Mouse (Mus musculus) heart, adult 2 months (tissue): Measurements from ENCODE around the gene Atxn7l1. TPM values are rescaled to one million over a fixed set of nuclear protein-coding genes. Genes with fewer than 3 reads are reported as not detected.

Experiments used
- DNase-seq, 2 experiments: peaks; one replicate each; pipeline ENCODE4 v3.0.0; 2021
- H3K27ac ChIP-seq: fragments of 200-600 bp; 2 replicates; pipeline ENCODE4 v1.8.1; 2022
- H3K27me3 ChIP-seq: fragments of 200-500 bp; 2 replicates; pipeline ENCODE4 v1.6.1; 2012; ENCODE audit warnings: mild to moderate bottlenecking, low read length, inconsistent platforms, mixed read lengths; ENCODE audit not compliant: control insufficient read depth, insufficient read depth
- H3K36me3 ChIP-seq: fragments of 200-500 bp; 2 replicates; pipeline ENCODE4 v1.6.1; 2012; ENCODE audit warnings: low read length, inconsistent platforms; ENCODE audit not compliant: control insufficient read depth, insufficient read depth
- H3K4me1 ChIP-seq: fragments of 200-500 bp; 2 replicates; pipeline ENCODE4 v1.6.1; 2011; ENCODE audit warnings: low read length; ENCODE audit not compliant: control insufficient read depth, insufficient read depth
- H3K4me3 ChIP-seq: fragments of 200-600 bp; 2 replicates; pipeline ENCODE4 v1.8.1; 2022
- H3K79me2 ChIP-seq: fragments of 200-500 bp; replicated peaks from 2 replicates; pipeline ENCODE4 v1.6.1; 2012; ENCODE audit warnings: mild to moderate bottlenecking, inconsistent platforms, low read length, moderate library complexity, mixed read lengths; ENCODE audit not compliant: control insufficient read depth, insufficient read depth
- H3K9ac ChIP-seq: fragments of 200-500 bp; 2 replicates; pipeline ENCODE4 v1.6.1; 2012; ENCODE audit warnings: low read depth, mild to moderate bottlenecking, control low read depth, inconsistent platforms, low read length, mixed read lengths
- CTCF ChIP-seq: fragments of 200-600 bp; IDR thresholded peaks from 2 replicates; pipeline ENCODE4 v1.8.1; 2022; ENCODE audit warnings: antibody characterized with exemption, mild to moderate bottlenecking, moderate library complexity
- EP300 ChIP-seq: fragments of 200-500 bp; IDR thresholded peaks from 2 replicates; pipeline ENCODE4 v1.6.1; 2011; ENCODE audit warnings: low read depth, low read length, control low read depth; ENCODE audit not compliant: insufficient read depth
- POLR2A ChIP-seq: fragments of 200-500 bp; IDR thresholded peaks from 2 replicates; pipeline ENCODE4 v1.6.1; 2011; ENCODE audit warnings: mild to moderate bottlenecking, low read depth, low read length, control low read depth; ENCODE audit not compliant: insufficient read depth
- WGBS: fragments of 180-500 bp; shearing (Covaris S2); methylation state at CpG from one replicate; pipeline ENCODE4 v1.1.7; 2018; 5-methylcytosine and 5-hydroxymethylcytosine counted together
- intact Hi-C: fragments of 180-260 bp; cut with DNase I; formaldehyde crosslinking; loops from one replicate; pipeline ENCODE4 v1.15.1; 2025
- polyA plus RNA-seq: library from polyadenylated mRNA; depleted of rRNA; stranded (reverse); fragments of >200 nt; gene quantifications from 2 replicates; pipeline ENCODE4 v1.2.3, GENCODE M21; 2012
- total RNA-seq, 2 experiments: library from RNA; stranded (reverse); gene quantifications; 2 replicates each; pipeline ENCODE4 v1.2.3; 2021

The Atxn7l1 gene
- total and polyA plus RNA-seq, 3 experiments: 18.8 to 21.6 (median 19.0) TPM

DNA sequence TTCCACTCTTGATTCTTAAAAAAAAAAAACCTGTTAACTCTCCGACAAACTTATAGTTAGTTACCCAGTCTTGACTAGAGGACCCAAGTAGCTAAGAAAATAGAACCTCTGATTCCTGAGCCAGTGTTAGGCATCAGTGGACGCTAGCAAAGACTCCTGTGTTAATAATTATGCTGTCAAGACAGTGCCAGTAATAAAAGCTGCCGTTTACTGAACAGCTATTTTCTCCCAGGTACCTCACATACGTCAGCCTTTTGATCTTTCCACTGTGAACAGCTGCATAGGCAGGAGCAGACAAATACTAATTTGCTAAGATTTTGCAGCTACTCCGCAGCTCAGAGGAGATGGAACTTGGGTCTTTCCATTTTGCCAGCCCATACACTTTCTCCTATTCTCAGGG lies 20.1 kb downstream of the Atxn7l1 start:
- intact Hi-C loops: no loop called here
- WGBS: 89% methylated on average over 5 of the region's 5 CpGs
- Histone ChIP-seq H3K27me3 (no peaks in the 10 kb centered on the region), H3K27ac (no peak overlapping the region), H3K36me3 (no peaks in the 10 kb centered on the region), H3K79me2 (peaks cover 1% of the 10 kb centered on the region; the same call in 1 of the 2 replicates), H3K9ac (no peak overlapping the region), H3K4me1 (no peaks in the 10 kb centered on the region), H3K4me3 (no peak overlapping the region)
- DNase-seq: no peak
- TF ChIP-seq CTCF (no peak), POLR2A (no peak), EP300 (no peak)

DNA sequence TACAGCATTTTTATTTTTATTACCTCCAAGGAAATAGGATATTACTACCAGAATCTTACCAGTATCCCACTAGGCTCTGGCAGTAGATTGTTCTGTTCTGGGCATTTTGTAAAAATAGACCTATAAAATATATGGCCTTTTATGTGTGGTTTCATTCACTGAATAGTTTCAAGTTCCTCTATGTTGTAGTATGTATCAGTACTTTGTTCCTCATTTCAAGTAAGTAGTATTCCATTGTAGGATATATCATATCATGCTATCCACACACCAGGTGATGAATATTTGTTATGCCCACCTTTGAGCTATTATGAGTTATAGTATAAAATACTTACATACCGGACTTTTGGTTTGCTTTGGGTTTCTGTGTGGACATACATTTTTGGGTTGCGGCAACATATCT lies 21.0 kb downstream of the Atxn7l1 start:
- intact Hi-C loops: no loop called here

DNA sequence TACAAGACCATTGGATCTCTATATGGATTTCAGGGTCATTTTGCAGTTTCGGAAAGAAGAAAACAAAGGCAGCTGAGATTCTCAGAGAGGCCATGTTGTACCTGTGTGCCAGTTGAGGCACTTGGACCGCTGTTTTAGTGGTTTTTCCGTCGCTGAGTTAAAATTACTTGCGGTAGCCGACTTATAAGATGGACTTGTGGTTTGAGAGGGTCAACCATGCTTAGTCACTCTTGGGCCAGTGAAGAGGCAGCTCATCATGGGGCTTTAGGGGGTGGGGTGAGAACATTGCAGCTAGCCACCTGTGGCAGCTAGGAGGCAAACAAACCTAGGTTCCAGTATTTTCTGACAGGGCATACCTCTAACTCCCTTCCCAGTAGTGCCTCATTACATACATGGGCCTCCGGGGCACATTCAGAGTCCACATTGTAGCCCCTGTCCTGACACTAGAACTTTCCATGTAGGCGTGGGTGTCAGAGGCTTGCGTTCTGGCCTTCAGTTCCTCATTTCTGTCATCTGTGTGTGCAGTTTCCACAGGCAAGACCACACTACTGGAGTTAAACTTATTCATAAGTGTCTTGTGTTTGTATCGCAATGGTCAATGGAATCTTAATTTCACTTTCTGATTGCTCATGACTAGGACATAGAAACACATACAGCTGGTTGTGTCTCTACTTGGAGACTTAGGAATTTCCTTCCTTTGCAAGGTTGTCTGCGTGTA lies 22.4 kb downstream of the Atxn7l1 start:
- H3K4me3 ChIP-seq: no peak overlapping the region
- intact Hi-C loops: no loop called here
- H3K79me2 ChIP-seq: peaks cover 1% of the 10 kb centered on the region
- H3K27ac ChIP-seq: no peak overlapping the region
- no peak for DNase-seq
- H3K27me3 ChIP-seq: no peaks in the 10 kb centered on the region
- no peaks in the 10 kb centered on the region for H3K36me3 ChIP-seq
- no peak overlapping the region for H3K9ac ChIP-seq
- TF ChIP-seq POLR2A: no peak
- no peak for TF ChIP-seq CTCF
- TF ChIP-seq EP300: no peak
- 82% methylated on average over 11 of the region's 11 CpGs for WGBS
- H3K4me1 ChIP-seq: no peaks in the 10 kb centered on the region

More for the DNA sequence above, 21.0 kb downstream of the Atxn7l1 start:
- Histone ChIP-seq H3K4me3 (no peak overlapping the region), H3K4me1 (no peaks in the 10 kb centered on the region), H3K36me3 (no peaks in the 10 kb centered on the region), H3K27me3 (no peaks in the 10 kb centered on the region), H3K79me2 (peaks cover 1% of the 10 kb centered on the region; the same call in 1 of the 2 replicates), H3K27ac (no peak overlapping the region), H3K9ac (no peak overlapping the region)
- 97% methylated on average over 2 of the region's 2 CpGs for WGBS
- TF ChIP-seq POLR2A (no peak), CTCF (no peak), EP300 (no peak)
- DNase-seq: no peak

DNA sequence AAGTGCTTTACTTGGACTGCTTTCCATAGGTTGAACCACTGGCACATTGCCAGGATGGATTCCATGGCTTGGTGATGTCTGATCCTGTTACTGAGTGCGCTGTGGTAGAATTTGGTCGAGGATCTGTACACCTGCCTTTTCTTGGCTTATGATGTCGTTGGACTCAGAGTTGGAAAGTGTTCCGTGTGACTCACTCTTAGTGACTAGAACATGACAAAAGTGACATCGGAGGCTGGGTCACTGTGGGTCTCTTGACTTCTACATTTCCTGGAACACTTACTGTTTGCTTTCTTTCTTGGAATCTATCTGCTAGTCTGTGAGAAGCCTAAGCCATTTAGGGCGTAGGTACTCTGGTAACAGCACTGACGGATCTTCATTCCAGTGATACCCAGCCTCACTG lies 23.3 kb downstream of the Atxn7l1 start:
- no peaks in the 10 kb centered on the region for H3K36me3 ChIP-seq
- TF ChIP-seq EP300 (no peak), CTCF (no peak), POLR2A (no peak)
- 61% methylated on average over 7 of the region's 7 CpGs for WGBS

DNA sequence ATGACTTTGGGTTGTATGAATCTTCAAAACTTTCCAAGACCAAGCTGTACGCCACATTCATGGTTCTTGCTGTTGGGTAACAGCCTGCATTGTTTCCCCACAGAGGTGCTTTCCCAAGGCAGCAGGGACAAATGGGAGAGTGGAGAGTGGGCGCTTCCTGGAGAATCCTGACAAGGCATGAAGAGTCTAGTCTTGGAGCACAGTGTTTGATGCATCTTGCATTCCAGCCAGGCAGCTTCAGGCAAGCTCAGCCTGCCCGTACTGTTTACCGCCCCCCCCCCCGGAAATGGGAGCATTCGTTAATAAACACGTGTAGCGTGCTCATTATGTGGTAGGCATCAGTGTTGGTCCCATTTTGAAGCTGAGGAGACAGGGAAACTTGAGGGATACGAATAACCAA lies 25.4 kb downstream of the Atxn7l1 start:
- H3K27ac ChIP-seq: no peak overlapping the region
- no peaks in the 10 kb centered on the region for H3K27me3 ChIP-seq
- TF ChIP-seq CTCF: no peak
- TF ChIP-seq POLR2A: no peak
- no peak for TF ChIP-seq EP300
- DNase-seq: no peak
- H3K4me3 ChIP-seq: no peak overlapping the region
- no peak overlapping the region for H3K9ac ChIP-seq
- WGBS: 83% methylated on average over 9 of the region's 9 CpGs
- peaks cover 7% of the 10 kb centered on the region for H3K4me1 ChIP-seq
- intact Hi-C loops: no loop called here
- H3K36me3 ChIP-seq: no peaks in the 10 kb centered on the region
- peaks cover 1% of the 10 kb centered on the region for H3K79me2 ChIP-seq

More for the DNA sequence above, 23.3 kb downstream of the Atxn7l1 start:
- H3K79me2 ChIP-seq: peaks cover 1% of the 10 kb centered on the region
- DNase-seq: no peak
- no peak overlapping the region for H3K4me3 ChIP-seq
- H3K4me1 ChIP-seq: peaks cover 6% of the 10 kb centered on the region
- no peak overlapping the region for H3K9ac ChIP-seq
- no peak overlapping the region for H3K27ac ChIP-seq
- intact Hi-C loops: no loop called here
- H3K27me3 ChIP-seq: no peaks in the 10 kb centered on the region

DNA sequence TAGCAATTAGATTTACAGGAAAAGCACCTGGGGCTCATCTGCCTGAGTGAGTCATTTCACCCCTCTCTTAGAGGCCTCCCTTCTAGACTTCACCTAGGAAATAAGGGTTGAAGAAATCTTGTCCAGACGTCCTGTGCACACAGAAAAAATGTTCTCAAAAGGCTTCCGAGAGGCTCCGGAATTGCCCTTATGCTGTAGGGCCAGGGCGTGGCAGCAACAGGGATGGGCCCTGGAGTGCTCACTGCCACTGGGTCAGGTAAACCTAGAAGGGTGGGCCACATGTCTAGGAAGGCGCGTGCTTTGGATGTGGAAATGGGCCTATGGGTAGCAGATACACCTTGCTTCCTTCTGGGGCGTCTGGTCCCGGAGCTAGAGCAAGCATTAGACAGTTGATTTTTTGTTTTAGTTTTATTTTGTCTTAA lies 26.2 kb downstream of the Atxn7l1 start:
- H3K79me2 ChIP-seq: peaks cover 1% of the 10 kb centered on the region
- 95% methylated on average over 8 of the region's 8 CpGs for WGBS
- H3K4me3 ChIP-seq: no peak overlapping the region
- intact Hi-C loops: no loop called here
- DNase-seq: no peak
- H3K4me1 ChIP-seq: peaks cover 7% of the 10 kb centered on the region
- H3K27ac ChIP-seq: no peak overlapping the region
- TF ChIP-seq EP300: no peak
- TF ChIP-seq CTCF: no peak
- TF ChIP-seq POLR2A: no peak
- H3K36me3 ChIP-seq: no peaks in the 10 kb centered on the region
- no peak overlapping the region for H3K9ac ChIP-seq
- no peaks in the 10 kb centered on the region for H3K27me3 ChIP-seq
